Mouse (Mus musculus) bone marrow macrophage, adult 2 months (primary cell): ENCODE measurements around the gene Cybc1. TPM values are rescaled to one million over a fixed set of nuclear protein-coding genes. Genes with fewer than 3 reads are reported as not detected.

Experiments used
- H3K27ac ChIP-seq: 2 replicates; pipeline ENCODE4 v1.5.1; 2012; ENCODE audit warnings: low read depth, low read length; ENCODE audit not compliant: insufficient read depth
- H3K4me1 ChIP-seq: 2 replicates; pipeline ENCODE4 v1.6.1; 2012; ENCODE audit warnings: low read length; ENCODE audit not compliant: control insufficient read depth, insufficient read depth
- H3K4me3 ChIP-seq: 2 replicates; pipeline ENCODE4 v1.5.1; 2012; ENCODE audit warnings: mild to moderate bottlenecking, low read length, moderate library complexity; ENCODE audit not compliant: insufficient read depth
- CTCF ChIP-seq: IDR thresholded peaks from 2 replicates; pipeline ENCODE4 v1.5.1; 2012; ENCODE audit warnings: low read depth, mild to moderate bottlenecking, low read length, moderate library complexity
- POLR2A ChIP-seq: IDR thresholded peaks from 2 replicates; pipeline ENCODE4 v1.6.1; 2012; ENCODE audit warnings: mild to moderate bottlenecking, low read depth, low read length, borderline replicate concordance
- polyA plus RNA-seq: library from polyadenylated mRNA; stranded (reverse); fragments of >200 nt; gene quantifications from 2 replicates; pipeline ENCODE4 v1.2.4, GENCODE M21; 2012; ENCODE audit not compliant: missing spikeins, insufficient read depth, insufficient read length

Cybc1 gene
- polyA plus RNA-seq, 1 experiment = 67.9 TPM

DNA sequence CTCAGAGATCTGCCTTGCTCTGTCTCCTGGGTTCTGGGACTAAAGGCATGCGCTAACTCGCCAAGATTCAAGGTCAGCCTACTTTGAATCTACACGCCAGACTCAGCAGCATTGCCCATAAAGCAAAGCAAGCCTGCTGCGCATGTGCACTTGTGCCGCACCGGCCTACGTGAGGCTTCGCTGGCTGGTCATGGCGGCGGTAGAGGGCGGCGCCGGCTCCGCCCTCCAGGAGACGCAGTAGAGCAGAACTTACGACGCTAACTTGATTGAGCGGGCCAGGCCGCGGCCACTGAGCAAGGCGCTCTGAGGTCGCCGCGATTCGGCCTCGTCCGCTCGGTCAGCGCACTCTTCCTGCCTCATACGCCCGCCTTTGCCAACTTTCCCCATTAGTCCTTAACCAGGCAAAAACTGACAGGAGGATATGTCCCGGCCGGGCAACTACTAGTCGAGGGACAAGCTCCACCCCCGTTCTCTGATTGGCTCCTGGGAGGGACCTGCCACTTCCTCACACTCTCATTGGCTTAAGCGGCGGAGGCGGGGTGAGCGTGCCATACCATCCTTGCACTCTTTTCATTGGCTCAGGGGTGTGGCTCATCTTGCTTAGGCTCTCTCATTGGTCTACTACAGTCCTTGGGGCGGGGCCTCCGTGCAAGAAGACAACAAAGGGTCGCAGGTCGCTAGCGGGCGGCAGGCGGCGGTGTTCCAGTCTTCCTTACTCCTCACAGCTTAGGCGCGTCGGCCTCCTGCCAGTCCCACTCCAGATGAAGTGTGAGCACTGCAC, 7.6 kb upstream of the Cybc1 start, which contains the start of gene Narf:
Gene Narf (plus strand): TSS at position 690 of the 781 bp plus-strand sequence.
- peak within 1 kb of the TSS; percentile 93 for H3K4me3 ChIP-seq
- peak within 1 kb of the TSS; percentile 85 for H3K27ac ChIP-seq
- H3K4me1 ChIP-seq = peaks cover 25% of the 10 kb centered on the region
- TF ChIP-seq POLR2A (peak; percentile 87; the same call in 1 of the 2 replicates), CTCF (no peak)

DNA sequence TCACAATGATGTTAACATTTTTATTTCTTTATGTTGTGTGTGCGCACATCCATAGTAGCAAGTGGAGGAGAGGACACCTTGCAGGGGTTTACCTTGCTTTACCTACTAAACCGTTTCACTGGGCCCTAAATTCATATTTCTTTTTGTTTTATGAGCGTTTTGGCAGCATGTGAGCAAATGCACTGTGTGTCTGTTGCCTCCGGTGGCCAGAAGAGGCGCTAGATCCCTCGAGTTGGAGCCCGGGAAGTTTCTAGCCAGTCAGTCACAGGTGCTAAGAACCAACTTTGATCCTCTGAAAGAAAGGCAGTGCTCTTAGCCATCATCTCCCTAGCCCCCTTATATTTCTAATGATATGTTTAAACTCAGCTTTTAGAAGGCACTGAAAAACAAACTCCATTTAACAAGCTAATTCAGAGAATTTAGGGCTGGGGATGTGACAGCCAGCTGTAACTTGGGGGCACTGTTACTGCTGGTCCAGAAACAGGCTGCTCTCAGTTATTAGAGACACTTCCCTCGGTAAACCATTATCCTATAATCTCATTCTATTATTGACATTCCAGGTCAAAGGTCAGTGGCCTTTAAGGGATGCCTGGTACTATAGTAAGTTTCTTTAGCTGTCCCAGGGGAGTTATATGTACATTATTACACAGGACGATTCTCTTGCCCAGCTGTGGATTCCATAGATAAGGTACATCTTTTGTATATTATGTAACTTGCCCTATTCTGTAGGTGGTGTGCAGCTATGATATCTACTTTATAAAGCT, 6.5 kb upstream of the Cybc1 start:
- no peak for TF ChIP-seq CTCF
- H3K27ac ChIP-seq = peak overlapping the region; percentile 85; the same call in 1 of the 2 replicates
- no peak overlapping the region; the same call in 1 of the 2 replicates for H3K4me3 ChIP-seq
- H3K4me1 ChIP-seq = peaks cover 25% of the 10 kb centered on the region

DNA sequence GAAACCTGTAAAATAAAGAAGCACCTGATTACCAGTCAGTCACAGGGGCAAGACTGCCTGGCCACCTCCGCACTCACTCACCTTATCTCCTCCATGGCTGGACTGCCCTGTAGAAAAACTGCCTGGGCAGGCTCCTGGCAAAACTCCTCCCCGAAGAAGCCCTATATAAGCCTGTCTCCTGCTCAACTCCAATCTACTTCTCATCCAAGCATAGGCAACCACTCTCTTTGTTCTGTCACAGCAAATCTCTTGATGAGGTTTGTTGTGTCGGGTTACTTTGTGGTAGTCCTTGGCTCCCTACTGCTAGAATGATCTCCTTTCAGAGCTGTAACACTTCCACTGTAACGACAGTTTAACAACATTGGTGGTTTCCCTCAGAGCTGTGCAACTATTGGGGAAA, 3.6 kb upstream of the Cybc1 start:
- peaks cover 31% of the 10 kb centered on the region for H3K4me1 ChIP-seq

DNA sequence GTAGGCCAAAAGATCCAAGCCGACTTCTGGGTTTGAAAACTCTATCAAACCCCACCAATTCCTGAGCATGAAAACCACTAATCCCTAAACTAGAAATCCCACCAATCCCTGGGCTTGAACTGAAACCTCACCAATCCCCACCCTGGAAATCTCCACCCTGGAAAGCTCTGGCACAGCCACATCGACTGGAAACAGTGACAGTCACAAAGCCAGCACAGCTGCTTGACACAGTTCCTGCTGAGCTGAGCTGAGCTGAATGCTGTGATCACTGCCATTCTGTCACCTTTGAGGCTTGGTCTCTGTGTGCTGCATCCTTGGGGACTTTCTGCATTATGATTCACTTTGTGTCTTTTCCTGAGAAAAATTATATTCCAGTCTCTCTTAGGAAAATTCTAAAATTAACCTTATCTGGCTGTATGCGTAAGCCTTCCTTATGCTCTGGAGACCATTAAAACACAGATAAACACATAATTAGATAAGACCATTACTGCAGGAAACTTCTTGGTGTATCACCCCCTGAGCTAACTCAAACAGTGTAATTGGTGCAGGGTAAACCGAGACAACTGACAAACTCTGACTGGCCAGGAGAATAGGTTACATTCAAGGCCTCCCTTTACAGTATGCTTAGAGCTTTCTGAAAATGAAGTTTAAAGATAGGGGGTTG, 2.6 kb upstream of the Cybc1 start:
- Histone ChIP-seq H3K27ac (no peak overlapping the region), H3K4me3 (no peak overlapping the region), H3K4me1 (peaks cover 38% of the 10 kb centered on the region)
- no peak for TF ChIP-seq CTCF

More for the DNA sequence above, 3.6 kb upstream of the Cybc1 start:
- H3K4me3 ChIP-seq = no peak overlapping the region
- no peak overlapping the region for H3K27ac ChIP-seq
- TF ChIP-seq POLR2A (no peak), CTCF (no peak)

DNA sequence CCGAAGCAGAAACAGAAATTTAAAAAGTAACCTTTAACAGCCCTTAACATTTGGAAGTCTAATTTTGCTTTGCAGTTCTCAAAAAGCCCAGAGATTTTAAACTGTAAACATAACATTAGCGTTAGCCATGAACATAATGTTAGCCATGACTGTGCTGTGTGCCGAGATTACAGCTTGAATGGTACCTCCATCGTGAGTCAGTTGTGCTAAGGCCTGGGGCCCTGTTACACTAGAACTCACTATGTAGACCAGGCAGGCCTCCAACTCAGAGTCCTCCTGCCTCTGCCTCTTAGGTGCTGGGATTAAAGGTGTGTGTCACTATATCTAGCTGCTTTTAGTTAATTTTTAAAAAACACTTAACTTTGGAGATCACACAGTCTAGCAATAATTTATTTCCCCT, 2.1 kb upstream of the Cybc1 start:
- Histone ChIP-seq H3K27ac (no peak overlapping the region), H3K4me1 (peaks cover 36% of the 10 kb centered on the region), H3K4me3 (no peak overlapping the region)
- no peak for TF ChIP-seq CTCF

DNA sequence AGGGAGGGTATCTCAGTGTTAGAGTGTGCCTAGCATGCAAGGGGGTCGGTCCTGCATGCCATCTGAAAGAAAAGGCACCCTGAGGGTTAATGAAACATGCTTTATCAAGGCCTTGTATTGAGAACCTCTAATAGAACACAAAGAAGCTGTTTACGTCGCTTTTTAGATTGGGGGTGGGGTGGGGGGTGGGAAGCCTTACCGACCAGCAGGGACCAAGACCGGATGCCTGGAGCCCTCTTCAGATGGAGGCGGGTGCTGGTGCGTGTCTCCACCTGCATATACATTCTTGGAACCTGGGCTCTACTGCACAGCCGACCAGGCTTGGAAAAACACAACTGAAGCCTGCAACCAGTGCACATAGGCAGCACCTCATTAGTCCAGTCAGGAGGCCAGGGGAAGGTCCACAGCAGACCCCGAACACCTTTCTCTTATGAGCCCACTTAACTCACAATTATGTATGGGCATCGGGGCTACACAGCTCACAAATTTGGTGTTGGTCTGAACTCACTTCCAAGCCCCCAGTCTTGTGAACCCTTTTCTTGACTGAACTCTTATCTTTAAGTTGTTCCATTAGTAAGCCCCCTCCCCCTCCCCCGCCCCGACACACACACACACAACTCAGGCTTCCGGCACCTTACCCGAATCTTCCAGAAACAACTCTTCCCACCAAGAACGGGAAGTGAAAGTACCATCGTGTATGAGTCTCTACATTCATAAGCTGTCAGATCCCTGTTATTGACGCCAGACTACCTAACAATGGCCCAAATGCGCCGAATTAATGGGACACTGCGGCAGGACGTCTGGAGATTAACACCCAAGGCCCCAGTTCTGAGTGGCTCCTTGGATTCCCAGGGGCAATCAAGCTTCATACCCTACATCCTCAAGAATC, 749 bp downstream of the Cybc1 start:
- H3K27ac ChIP-seq = peak overlapping the region; percentile 97
- peaks cover 17% of the 10 kb centered on the region for H3K4me1 ChIP-seq
- H3K4me3 ChIP-seq = peak overlapping the region; percentile 78
- 0 out of 2 replicates have a peak, but pooled peaks have one; percentile 33 for TF ChIP-seq POLR2A
- no peak; the same call in 1 of the 2 replicates for TF ChIP-seq CTCF

DNA sequence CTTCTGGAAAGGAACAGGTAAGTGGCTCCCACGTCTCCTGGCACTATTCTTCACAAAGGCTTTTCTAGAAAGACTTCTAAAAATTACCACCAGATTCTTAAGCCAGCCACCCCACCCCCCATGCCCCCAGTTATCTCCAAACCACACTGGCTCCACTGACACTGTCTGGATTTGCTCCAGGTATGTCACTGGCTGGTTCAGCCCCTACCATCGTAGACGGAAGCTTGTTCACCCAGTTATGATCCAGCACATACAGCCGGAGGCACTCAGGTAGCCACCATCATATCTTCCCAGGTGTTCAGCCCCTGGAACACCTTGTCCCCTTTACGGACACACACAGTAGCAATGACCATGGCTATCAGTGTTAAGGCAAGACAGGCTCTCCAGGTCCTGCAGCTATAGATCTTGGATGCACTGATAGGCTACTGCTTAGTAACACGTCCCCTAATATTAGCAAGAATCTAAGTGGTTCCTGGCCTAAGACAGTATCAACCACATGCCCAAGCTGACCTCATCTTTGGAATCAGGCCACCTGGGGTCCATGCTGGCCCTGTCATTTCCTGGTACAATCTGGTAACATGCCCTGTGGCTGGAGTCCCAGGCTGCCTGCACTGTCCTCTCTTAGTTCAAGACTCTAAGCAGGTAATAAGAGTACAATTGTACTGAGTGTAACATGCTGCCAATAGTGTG, 7.7 kb downstream of the Cybc1 start:
- Histone ChIP-seq H3K27ac (no peak overlapping the region), H3K4me1 (no peaks in the 10 kb centered on the region), H3K4me3 (no peak overlapping the region)
- TF ChIP-seq CTCF (no peak), POLR2A (no peak)

DNA sequence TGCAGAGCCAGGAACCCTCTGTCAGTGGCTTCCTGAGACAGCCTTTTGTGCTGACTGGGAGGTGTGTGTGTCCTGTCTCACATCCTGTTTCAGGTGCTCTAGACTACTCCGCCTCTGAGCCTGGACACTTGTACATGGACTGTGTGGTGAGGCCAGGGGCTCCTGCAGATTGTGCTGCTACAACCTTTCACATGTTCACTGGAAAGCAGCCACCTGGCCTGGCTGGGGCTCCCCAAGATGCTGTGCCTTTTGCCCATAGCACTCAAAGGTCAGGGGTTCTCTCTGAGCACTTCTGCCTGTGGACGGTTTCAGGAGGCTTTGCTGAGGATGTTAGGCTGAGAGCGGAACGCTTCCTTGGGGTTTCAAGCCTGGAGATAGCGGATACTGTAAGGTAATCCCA, 8.4 kb downstream of the Cybc1 start:
- Histone ChIP-seq H3K4me1 (no peaks in the 10 kb centered on the region), H3K27ac (no peak overlapping the region), H3K4me3 (no peak overlapping the region)
- TF ChIP-seq CTCF (no peak), POLR2A (no peak)

DNA sequence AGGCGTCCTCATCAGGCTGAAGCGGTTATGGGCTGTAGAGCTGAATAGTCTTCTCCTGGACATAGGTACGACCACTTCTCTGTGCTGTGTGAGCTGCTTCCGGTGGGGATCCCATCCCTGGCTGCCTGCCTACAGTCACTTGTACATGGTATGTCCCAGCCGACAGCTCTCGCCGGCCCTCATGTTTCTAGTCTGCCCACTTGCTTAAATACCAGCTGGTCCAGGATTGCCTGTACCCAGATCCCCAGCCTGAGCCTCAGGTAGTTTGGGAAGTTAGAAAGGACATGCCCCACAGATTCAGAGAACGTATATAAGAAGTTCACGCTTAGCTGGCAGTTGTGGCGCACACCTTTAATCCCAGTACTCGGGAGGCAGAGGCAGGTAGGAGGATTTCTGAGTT, 9.3 kb downstream of the Cybc1 start:
- TF ChIP-seq CTCF (no peak), POLR2A (no peak)
- Histone ChIP-seq H3K4me1 (no peaks in the 10 kb centered on the region), H3K27ac (no peak overlapping the region), H3K4me3 (no peak overlapping the region)
